Mouse (Mus musculus): ENCODE measurements around the gene Serinc4. TPM values are rescaled to one million over a fixed set of nuclear protein-coding genes. Genes with fewer than 3 reads are reported as not detected.

Serinc4 gene
- total RNA-seq, 1 experiment = 1.5 TPM

GRCm38 (mm10) chr2:121412843-121413386, 43.7 kb downstream of the Serinc4 start:
- TF ChIP-seq ZNF384 (IDR thresholded peaks at IDR 0.05; ENCODE audit: low read depth, low read length) (peak; percentile 68; the same call in 1 of the 2 replicates), MAFK (IDR thresholded peaks at IDR 0.05; ENCODE audit: insufficient read depth, low read depth, low read length) (no peak)
- Histone ChIP-seq H3K4me3 (ENCODE audit: insufficient read depth in 1 of 2, low read depth in 1 of 2, low read length in 2 of 2, poor library complexity in 1 of 2, severe bottlenecking in 1 of 2) (peak overlapping the region; percentile 90 to 99), H3K9ac (ENCODE audit: insufficient read depth, low read depth, low read length, poor library complexity, severe bottlenecking) (peak overlapping the region; percentile 84), H3K27ac (ENCODE audit: insufficient read depth, low read depth, low read length, poor library complexity, severe bottlenecking) (peak overlapping the region; percentile 69), H3K36me3 (ENCODE audit: control insufficient read depth, insufficient read depth, low read length, poor library complexity, severe bottlenecking) (peaks cover 5% of the 10 kb centered on the region), H3K9me3 (ENCODE audit: control insufficient read depth, insufficient read depth, low read depth, low read length) (no peaks in the 10 kb centered on the region), H3K4me1 (ENCODE audit: control insufficient read depth in 2 of 2, insufficient read depth in 2 of 2, low read length in 2 of 2, poor library complexity in 1 of 2) (peaks cover 3 to 6% of the 10 kb centered on the region in 2 experiments; a peak in 3 of 4 replicates)
- no peak for DNase-seq (ENCODE audit: low read depth, low spot score)
- in situ Hi-C loops (cut with MboI; ENCODE audit: low sequenced_read_pairs in 2 of 2, unreplicated experiment in 2 of 2) = no loop called here

- TF ChIP-seq ZC3H11A (IDR thresholded peaks at IDR 0.05; ENCODE audit: borderline replicate concordance, low read depth, low read length) = no peak
- no peak for TF ChIP-seq MAFK (IDR thresholded peaks at IDR 0.05; ENCODE audit: insufficient read depth, low read depth, low read length)
- peak; percentile 94 for TF ChIP-seq ZNF384 (IDR thresholded peaks at IDR 0.05; ENCODE audit: low read depth, low read length)
Observed at GRCm38 (mm10) chr2:121408160-121408559, 48.4 kb downstream of the Serinc4 start.

GRCm38 (mm10) chr2:121403296-121403695, 53.3 kb downstream of the Serinc4 start:
- Histone ChIP-seq H3K4me1 (ENCODE audit: control insufficient read depth in 2 of 2, insufficient read depth in 2 of 2, low read length in 2 of 2, poor library complexity in 1 of 2) (no peaks in the 10 kb centered on the region), H3K9me3 (ENCODE audit: control insufficient read depth, insufficient read depth, low read depth, low read length) (no peaks in the 10 kb centered on the region), H3K4me3 (ENCODE audit: insufficient read depth in 1 of 2, low read depth in 1 of 2, low read length in 2 of 2, poor library complexity in 1 of 2, severe bottlenecking in 1 of 2) (no peak overlapping the region), H3K9ac (ENCODE audit: insufficient read depth, low read depth, low read length, poor library complexity, severe bottlenecking) (no peak overlapping the region), H3K27ac (ENCODE audit: insufficient read depth, low read depth, low read length, poor library complexity, severe bottlenecking) (no peak overlapping the region), H3K36me3 (ENCODE audit: control insufficient read depth, insufficient read depth, low read length, poor library complexity, severe bottlenecking) (no peaks in the 10 kb centered on the region)
- in situ Hi-C loops (cut with MboI; ENCODE audit: low sequenced_read_pairs in 2 of 2, unreplicated experiment in 2 of 2) = no loop called here
- TF ChIP-seq HCFC1 (IDR thresholded peaks at IDR 0.05; ENCODE audit: borderline replicate concordance, insufficient read depth, low read length) (no peak), MAFK (IDR thresholded peaks at IDR 0.05; ENCODE audit: insufficient read depth, low read depth, low read length) (no peak), CHD2 (IDR thresholded peaks at IDR 0.05; ENCODE audit: low read depth, low read length) (no peak), ZNF384 (IDR thresholded peaks at IDR 0.05; ENCODE audit: low read depth, low read length) (no peak), ZC3H11A (IDR thresholded peaks at IDR 0.05; ENCODE audit: borderline replicate concordance, low read depth, low read length) (no peak)
- DNase-seq (ENCODE audit: low read depth, low spot score) = no peak

More at GRCm38 (mm10) chr2:121408160-121408559, 48.4 kb downstream of the Serinc4 start:
- in situ Hi-C loops (cut with MboI; ENCODE audit: low sequenced_read_pairs in 2 of 2, unreplicated experiment in 2 of 2) = no loop called here
- H3K9me3 ChIP-seq (ENCODE audit: control insufficient read depth, insufficient read depth, low read depth, low read length) = no peaks in the 10 kb centered on the region
- no peaks in the 10 kb centered on the region; a peak in 1 of 4 replicates for H3K4me1 ChIP-seq (ENCODE audit: control insufficient read depth in 2 of 2, insufficient read depth in 2 of 2, low read length in 2 of 2, poor library complexity in 1 of 2)
- H3K4me3 ChIP-seq (ENCODE audit: insufficient read depth in 1 of 2, low read depth in 1 of 2, low read length in 2 of 2, poor library complexity in 1 of 2, severe bottlenecking in 1 of 2) = no peak overlapping the region
- H3K36me3 ChIP-seq (ENCODE audit: control insufficient read depth, insufficient read depth, low read length, poor library complexity, severe bottlenecking) = no peaks in the 10 kb centered on the region
- H3K27ac ChIP-seq (ENCODE audit: insufficient read depth, low read depth, low read length, poor library complexity, severe bottlenecking) = no peak overlapping the region
- peak; percentile 56 for DNase-seq (ENCODE audit: low read depth, low spot score)
- no peak overlapping the region for H3K9ac ChIP-seq (ENCODE audit: insufficient read depth, low read depth, low read length, poor library complexity, severe bottlenecking)

- Histone ChIP-seq H3K36me3 (ENCODE audit: control insufficient read depth, insufficient read depth, low read length, poor library complexity, severe bottlenecking) (no peaks in the 10 kb centered on the region), H3K4me1 (ENCODE audit: control insufficient read depth in 2 of 2, insufficient read depth in 2 of 2, low read length in 2 of 2, poor library complexity in 1 of 2) (no peaks in the 10 kb centered on the region), H3K9ac (ENCODE audit: insufficient read depth, low read depth, low read length, poor library complexity, severe bottlenecking) (no peak overlapping the region), H3K9me3 (ENCODE audit: control insufficient read depth, insufficient read depth, low read depth, low read length) (no peaks in the 10 kb centered on the region), H3K4me3 (ENCODE audit: insufficient read depth in 1 of 2, low read depth in 1 of 2, low read length in 2 of 2, poor library complexity in 1 of 2, severe bottlenecking in 1 of 2) (no peak overlapping the region), H3K27ac (ENCODE audit: insufficient read depth, low read depth, low read length, poor library complexity, severe bottlenecking) (no peak overlapping the region)
- peak; percentile 55; the same call in 1 of the 2 replicates for TF ChIP-seq ZC3H11A (IDR thresholded peaks at IDR 0.05; ENCODE audit: borderline replicate concordance, low read depth, low read length)
- no peak for TF ChIP-seq HCFC1 (IDR thresholded peaks at IDR 0.05; ENCODE audit: borderline replicate concordance, insufficient read depth, low read length)
- no peak for TF ChIP-seq CHD2 (IDR thresholded peaks at IDR 0.05; ENCODE audit: low read depth, low read length)
- DNase-seq (ENCODE audit: low read depth, low spot score) = peak; percentile 78
- in situ Hi-C loops (cut with MboI; ENCODE audit: low sequenced_read_pairs in 2 of 2, unreplicated experiment in 2 of 2) = loop anchor here in 1 of 2 experiments (10.0 kb wide), 1 partner anchor 222 kb away; the partner anchor contains the start of genes Tubgcp4 and Zscan29
Observed at GRCm38 (mm10) chr2:121396624-121397023, 60.0 kb downstream of the Serinc4 start.

Other genes with a start within 250 kb of the Serinc4 start
- gene Trp53bp1, start 185.4 kb downstream of the Serinc4 start, total RNA-seq (2012; rRNA removed) = 47.6 and 63.3 TPM in 2 replicates
- 4.3 and 4.4 TPM in 2 replicates for gene Map1a, start 167.2 kb downstream of the Serinc4 start, total RNA-seq (2012; rRNA removed)
- gene Ppip5k1, start 101.4 kb downstream of the Serinc4 start, total RNA-seq (2012; rRNA removed) = 7.6 and 8.8 TPM in 2 replicates
- gene Ckmt1, start 99.1 kb downstream of the Serinc4 start, total RNA-seq (2012; rRNA removed) = 8.3 and 11.3 TPM in 2 replicates
- gene Strc, start 69.6 kb downstream of the Serinc4 start, total RNA-seq (2012; rRNA removed) = 0.09 TPM in 1 of 2 replicates, not detected in the other
- 209 and 251 TPM in 2 replicates for gene Pdia3, start 43.0 kb downstream of the Serinc4 start, total RNA-seq (2012; rRNA removed)
- gene Catsper2, start 43.0 kb downstream of the Serinc4 start, total RNA-seq (2012; rRNA removed) = 3.3 and 3.7 TPM in 2 replicates
- 7.5 and 16.5 TPM in 2 replicates for gene Ell3, start 12.5 kb downstream of the Serinc4 start, total RNA-seq (2012; rRNA removed)
- 428 and 459 TPM in 2 replicates for gene Serf2, start 7.6 kb downstream of the Serinc4 start, total RNA-seq (2012; rRNA removed)
- 21.5 and 22.0 TPM in 2 replicates for gene Hypk, start 3.5 kb downstream of the Serinc4 start, total RNA-seq (2012; rRNA removed)
- 15.8 and 23.2 TPM in 2 replicates for gene Mfap1b, start 17.3 kb upstream of the Serinc4 start, total RNA-seq (2012; rRNA removed)
- 20.6 and 27.8 TPM in 2 replicates for gene Mfap1a, start 49.9 kb upstream of the Serinc4 start, total RNA-seq (2012; rRNA removed)
- 19.9 and 21.5 TPM in 2 replicates for gene Wdr76, start 49.9 kb upstream of the Serinc4 start, total RNA-seq (2012; rRNA removed)

All from ES-E14 (cell line).